Mouse (Mus musculus) forebrain, embryonic 13.5 days (tissue): ENCODE data around the gene Ablim1. TPM values are rescaled to one million over a fixed set of nuclear protein-coding genes. Genes with fewer than 3 reads are reported as not detected.
A peak's percentile ranks its signal among the peaks of the same experiment; 100 is the strongest.

Experiments
- ATAC-seq: fragments of 200-750 bp; cut with Nextera tagmentation; 2 replicates; pipeline ENCODE4 v1.8.0; 2017
- H3K27ac ChIP-seq: fragments of 300-500 bp; sonication (generic); 2 replicates; pipeline ENCODE4 v1.5.1; 2015; ENCODE audit warnings: inconsistent platforms, mild to moderate bottlenecking, moderate library complexity
- H3K27me3 ChIP-seq: fragments of 300-500 bp; sonication (generic); 2 replicates; pipeline ENCODE4 v1.6.1; 2015; ENCODE audit warnings: mild to moderate bottlenecking, inconsistent platforms
- H3K36me3 ChIP-seq: fragments of 300-500 bp; sonication (generic); 2 replicates; pipeline ENCODE4 v1.6.1; 2015; ENCODE audit warnings: mild to moderate bottlenecking, inconsistent platforms; ENCODE audit not compliant: poor library complexity, severe bottlenecking
- H3K4me1 ChIP-seq: fragments of 300-500 bp; sonication (generic); 2 replicates; pipeline ENCODE4 v1.6.1; 2015; ENCODE audit warnings: inconsistent platforms
- H3K4me2 ChIP-seq: fragments of 300-500 bp; sonication (generic); 2 replicates; pipeline ENCODE4 v1.6.1; 2015; ENCODE audit warnings: inconsistent platforms, mild to moderate bottlenecking, moderate library complexity
- H3K4me3 ChIP-seq: fragments of 300-500 bp; sonication (generic); 2 replicates; pipeline ENCODE4 v1.5.1; 2015; ENCODE audit warnings: mild to moderate bottlenecking, inconsistent platforms
- H3K9ac ChIP-seq: fragments of 300-500 bp; sonication (generic); 2 replicates; pipeline ENCODE4 v1.6.1; 2015; ENCODE audit warnings: mild to moderate bottlenecking, inconsistent platforms
- H3K9me3 ChIP-seq: fragments of 300-500 bp; sonication (generic); replicated peaks from 2 replicates; pipeline ENCODE4 v1.6.1; 2016; ENCODE audit warnings: inconsistent platforms
- WGBS: fragments of 180-500 bp; shearing (Covaris S2); methylation state at CpG from one replicate; pipeline ENCODE4 v1.1.7; 2015; 5-methylcytosine and 5-hydroxymethylcytosine counted together
- polyA plus RNA-seq: library from polyadenylated mRNA; unstranded; fragments of >200 nt; fragmentation: Nextera tagmentation; extraction: Ambion mirVana; gene quantifications from 2 replicates; pipeline ENCODE4 v1.2.1, GENCODE M21; 2015

Gene Ablim1
- polyA plus RNA-seq, 1 experiment from 2014 or later: 16.5 TPM

- H3K9me3 ChIP-seq: no peaks in the 10 kb centered on the region
- H3K4me3 ChIP-seq: no peak overlapping the region
- 84% methylated on average over 4 of the region's 4 CpGs for WGBS
- no peak for ATAC-seq
- no peak overlapping the region for H3K27ac ChIP-seq
- H3K27me3 ChIP-seq: no peaks in the 10 kb centered on the region
- H3K36me3 ChIP-seq: no peaks in the 10 kb centered on the region
- H3K4me2 ChIP-seq: no peak overlapping the region
- H3K9ac ChIP-seq: no peak overlapping the region
- H3K4me1 ChIP-seq: no peaks in the 10 kb centered on the region
Observed at GRCm38 (mm10) chr19:57294356-57294755, 20.4 kb downstream of the Ablim1 start.

- Histone ChIP-seq H3K9ac (no peak overlapping the region), H3K27me3 (no peaks in the 10 kb centered on the region), H3K36me3 (no peaks in the 10 kb centered on the region), H3K27ac (no peak overlapping the region), H3K4me2 (no peak overlapping the region), H3K4me3 (no peak overlapping the region), H3K9me3 (no peaks in the 10 kb centered on the region), H3K4me1 (no peaks in the 10 kb centered on the region)
- ATAC-seq: no peak
- 42% methylated on average over 7 of the region's 7 CpGs for WGBS
Observed at GRCm38 (mm10) chr19:57293737-57294136, 21.0 kb downstream of the Ablim1 start.

GRCm38 (mm10) chr19:57283310-57283709, 31.4 kb downstream of the Ablim1 start:
- H3K4me1 ChIP-seq: peaks cover 12% of the 10 kb centered on the region
- H3K27ac ChIP-seq: no peak overlapping the region
- H3K27me3 ChIP-seq: no peaks in the 10 kb centered on the region
- H3K9ac ChIP-seq: no peak overlapping the region
- H3K4me3 ChIP-seq: no peak overlapping the region
- WGBS: 67% methylated on average over 3 of the region's 3 CpGs
- H3K9me3 ChIP-seq: peaks cover 5% of the 10 kb centered on the region; the same call in 1 of the 2 replicates
- H3K4me2 ChIP-seq: no peak overlapping the region
- no peaks in the 10 kb centered on the region for H3K36me3 ChIP-seq
- no peak for ATAC-seq

GRCm38 (mm10) chr19:57282642-57283041, 32.1 kb downstream of the Ablim1 start:
- no peaks in the 10 kb centered on the region for H3K36me3 ChIP-seq
- no peaks in the 10 kb centered on the region for H3K27me3 ChIP-seq
- H3K4me1 ChIP-seq: peaks cover 12% of the 10 kb centered on the region
- H3K9ac ChIP-seq: no peak overlapping the region
- H3K27ac ChIP-seq: no peak overlapping the region
- H3K4me2 ChIP-seq: no peak overlapping the region
- ATAC-seq: no peak
- peaks cover 5% of the 10 kb centered on the region; the same call in 1 of the 2 replicates for H3K9me3 ChIP-seq
- WGBS: 42% methylated on average over 5 of the region's 5 CpGs
- no peak overlapping the region for H3K4me3 ChIP-seq

GRCm38 (mm10) chr19:57279666-57280065, 35.1 kb downstream of the Ablim1 start:
- no peak for ATAC-seq
- WGBS: 87% methylated on average over 4 of the region's 4 CpGs
- H3K4me1 ChIP-seq: peaks cover 22% of the 10 kb centered on the region

GRCm38 (mm10) chr19:57278263-57278662, 36.5 kb downstream of the Ablim1 start:
- no peak for ATAC-seq
- Histone ChIP-seq H3K4me3 (no peak overlapping the region), H3K36me3 (no peaks in the 10 kb centered on the region), H3K4me2 (no peak overlapping the region), H3K9me3 (no peaks in the 10 kb centered on the region), H3K9ac (no peak overlapping the region), H3K27me3 (no peaks in the 10 kb centered on the region), H3K4me1 (peaks cover 30% of the 10 kb centered on the region), H3K27ac (no peak overlapping the region)
- 73% methylated on average over 8 of the region's 8 CpGs for WGBS

More at GRCm38 (mm10) chr19:57279666-57280065, 35.1 kb downstream of the Ablim1 start:
- Histone ChIP-seq H3K36me3 (no peaks in the 10 kb centered on the region), H3K27ac (no peak overlapping the region), H3K4me2 (no peak overlapping the region), H3K9me3 (no peaks in the 10 kb centered on the region), H3K4me3 (no peak overlapping the region), H3K27me3 (no peaks in the 10 kb centered on the region), H3K9ac (no peak overlapping the region)

GRCm38 (mm10) chr19:57277010-57277409, 37.7 kb downstream of the Ablim1 start:
- H3K27me3 ChIP-seq: peaks cover 6% of the 10 kb centered on the region; the same call in 1 of the 2 replicates
- H3K36me3 ChIP-seq: no peaks in the 10 kb centered on the region
- no peak overlapping the region for H3K27ac ChIP-seq
- H3K4me1 ChIP-seq: peaks cover 26% of the 10 kb centered on the region
- 77% methylated on average over 6 of the region's 6 CpGs for WGBS
- no peak for ATAC-seq
- no peaks in the 10 kb centered on the region for H3K9me3 ChIP-seq
- H3K9ac ChIP-seq: no peak overlapping the region
- H3K4me3 ChIP-seq: no peak overlapping the region
- H3K4me2 ChIP-seq: no peak overlapping the region

- WGBS: 58% methylated on average over 15 of the region's 15 CpGs
- Histone ChIP-seq H3K27me3 (peaks cover 6% of the 10 kb centered on the region; the same call in 1 of the 2 replicates), H3K27ac (no peak overlapping the region), H3K4me1 (peaks cover 29% of the 10 kb centered on the region), H3K36me3 (no peaks in the 10 kb centered on the region), H3K4me2 (peak overlapping the region; percentile 41), H3K9me3 (no peaks in the 10 kb centered on the region), H3K4me3 (no peak overlapping the region), H3K9ac (no peak overlapping the region)
- ATAC-seq: no peak
Observed at GRCm38 (mm10) chr19:57275166-57275953, 39.4 kb downstream of the Ablim1 start.

- Histone ChIP-seq H3K36me3 (no peaks in the 10 kb centered on the region), H3K4me3 (no peak overlapping the region), H3K27me3 (peaks cover 6% of the 10 kb centered on the region; the same call in 1 of the 2 replicates), H3K4me2 (peak overlapping the region; percentile 41), H3K9me3 (no peaks in the 10 kb centered on the region), H3K27ac (no peak overlapping the region), H3K9ac (no peak overlapping the region), H3K4me1 (peaks cover 35% of the 10 kb centered on the region)
- no peak for ATAC-seq
- WGBS: 21% methylated on average over 6 of the region's 6 CpGs
Observed at GRCm38 (mm10) chr19:57274717-57275116, 40.0 kb downstream of the Ablim1 start.

GRCm38 (mm10) chr19:57274286-57274685, 40.4 kb downstream of the Ablim1 start:
- Histone ChIP-seq H3K36me3 (no peaks in the 10 kb centered on the region), H3K9ac (no peak overlapping the region), H3K4me1 (peaks cover 39% of the 10 kb centered on the region), H3K4me3 (no peak overlapping the region), H3K9me3 (no peaks in the 10 kb centered on the region), H3K27ac (no peak overlapping the region), H3K4me2 (peak overlapping the region; percentile 41), H3K27me3 (peaks cover 6% of the 10 kb centered on the region; the same call in 1 of the 2 replicates)
- 39% methylated on average over 12 of the region's 12 CpGs for WGBS
- ATAC-seq: no peak

GRCm38 (mm10) chr19:57272824-57273613, 41.7 kb downstream of the Ablim1 start:
- H3K27me3 ChIP-seq: peaks cover 6% of the 10 kb centered on the region; the same call in 1 of the 2 replicates
- ATAC-seq: no peak; the same call in 1 of the 2 replicates
- H3K4me2 ChIP-seq: peak overlapping the region; percentile 6
- no peaks in the 10 kb centered on the region for H3K36me3 ChIP-seq
- no peak overlapping the region for H3K9ac ChIP-seq
- H3K4me1 ChIP-seq: peaks cover 45% of the 10 kb centered on the region
- H3K4me3 ChIP-seq: no peak overlapping the region
- H3K27ac ChIP-seq: no peak overlapping the region
- WGBS: 55% methylated on average over 13 of the region's 13 CpGs
- no peaks in the 10 kb centered on the region for H3K9me3 ChIP-seq

- Histone ChIP-seq H3K36me3 (no peaks in the 10 kb centered on the region), H3K27ac (no peak overlapping the region), H3K4me3 (no peak overlapping the region), H3K27me3 (peaks cover 6% of the 10 kb centered on the region; the same call in 1 of the 2 replicates), H3K9me3 (no peaks in the 10 kb centered on the region), H3K9ac (no peak overlapping the region), H3K4me2 (no peak overlapping the region), H3K4me1 (peaks cover 48% of the 10 kb centered on the region)
- 79% methylated on average over 16 of the region's 16 CpGs for WGBS
- ATAC-seq: no peak
Observed at GRCm38 (mm10) chr19:57271757-57272156, 43.0 kb downstream of the Ablim1 start.
